Mouse (Mus musculus) layer of hippocampus, adult 2 months (tissue): ENCODE results near the gene Cpeb1. TPM values are rescaled to one million over a fixed set of nuclear protein-coding genes. Genes with fewer than 3 reads are reported as not detected.

Experiments
- DNase-seq, 2 experiments: peaks; one replicate each; pipeline ENCODE4 v3.0.0; 2022; ENCODE audit warnings: low spot score in 2 of 2
- H3K27ac ChIP-seq: fragments of 200-600 bp; 2 replicates; pipeline ENCODE4 v1.8.1; 2022
- H3K4me3 ChIP-seq: fragments of 200-600 bp; 2 replicates; pipeline ENCODE4 v1.8.1; 2022; ENCODE audit warnings: mild to moderate bottlenecking
- CTCF ChIP-seq: fragments of 200-600 bp; conservative IDR thresholded peaks from 2 replicates; pipeline ENCODE4 v1.8.1; 2022; ENCODE audit warnings: antibody characterized with exemption, mild to moderate bottlenecking, moderate library complexity
- total RNA-seq, 2 experiments: library from RNA; stranded (reverse); gene quantifications; 2 replicates each; pipeline ENCODE4 v1.2.3; 2021

The Cpeb1 gene
- total RNA-seq, 2 experiments from 2014 or later, result 117 to 123 TPM

GRCm38 (mm10) chr7:81464116-81464515 lies 8.9 kb upstream of the Cpeb1 start:
- no peak for TF ChIP-seq CTCF

GRCm38 (mm10) chr7:81462815-81463214 lies 7.5 kb upstream of the Cpeb1 start:
- no peak overlapping the region for H3K4me3 ChIP-seq
- H3K27ac ChIP-seq, result no peak overlapping the region
- TF ChIP-seq CTCF, result no peak
- no peak for DNase-seq

More at GRCm38 (mm10) chr7:81464116-81464515, 8.9 kb upstream of the Cpeb1 start:
- DNase-seq, result no peak
- Histone ChIP-seq H3K4me3 (no peak overlapping the region), H3K27ac (no peak overlapping the region)

- Histone ChIP-seq H3K4me3 (peak overlapping the region; percentile 67), H3K27ac (peak overlapping the region; percentile 89)
- DNase-seq, result peak; percentile 46 to 67
- TF ChIP-seq CTCF, result no peak
These were observed 780 bp downstream of the Cpeb1 start for GRCm38 (mm10) chr7:81454331-81455039.

GRCm38 (mm10) chr7:81453443-81454274 lies 1.6 kb downstream of the Cpeb1 start:
- H3K27ac ChIP-seq, result peak overlapping the region; percentile 89
- DNase-seq, result peak in 1 of 2 experiments; percentile 37
- TF ChIP-seq CTCF, result peak; percentile 69
- peak overlapping the region; percentile 67 for H3K4me3 ChIP-seq

GRCm38 (mm10) chr7:81452971-81453441 lies 2.3 kb downstream of the Cpeb1 start:
- DNase-seq, result peak; percentile 36 to 55
- peak overlapping the region; percentile 67 for H3K4me3 ChIP-seq
- TF ChIP-seq CTCF, result no peak
- H3K27ac ChIP-seq, result peak overlapping the region; percentile 89

GRCm38 (mm10) chr7:81398957-81399356 lies 56.3 kb downstream of the Cpeb1 start:
- no peak overlapping the region for H3K27ac ChIP-seq
- DNase-seq, result peak; percentile 5 to 24
- peak; percentile 78 for TF ChIP-seq CTCF
- H3K4me3 ChIP-seq, result no peak overlapping the region

GRCm38 (mm10) chr7:81379363-81379762 lies 75.9 kb downstream of the Cpeb1 start:
- TF ChIP-seq CTCF, result no peak
- DNase-seq, result no peak
- Histone ChIP-seq H3K4me3 (no peak overlapping the region), H3K27ac (no peak overlapping the region)

- no peak for TF ChIP-seq CTCF
- peak overlapping the region; percentile 62 for H3K4me3 ChIP-seq
- H3K27ac ChIP-seq, result peak overlapping the region; percentile 95
- peak; percentile 82 to 92 for DNase-seq
These were observed 82.8 kb downstream of the Cpeb1 start for GRCm38 (mm10) chr7:81372337-81372920.

GRCm38 (mm10) chr7:81371811-81372210 lies 83.5 kb downstream of the Cpeb1 start:
- peak overlapping the region; percentile 95 for H3K27ac ChIP-seq
- no peak for TF ChIP-seq CTCF
- no peak for DNase-seq
- peak overlapping the region; percentile 62 for H3K4me3 ChIP-seq

- peak; percentile 86 to 89 for DNase-seq
- Histone ChIP-seq H3K27ac (peak overlapping the region; percentile 95), H3K4me3 (peak overlapping the region; percentile 62)
- peak; percentile 43 for TF ChIP-seq CTCF
These were observed 85.5 kb downstream of the Cpeb1 start for GRCm38 (mm10) chr7:81369724-81370123.

GRCm38 (mm10) chr7:81367946-81368345 lies 87.3 kb downstream of the Cpeb1 start:
- TF ChIP-seq CTCF, result no peak
- DNase-seq, result no peak
- Histone ChIP-seq H3K4me3 (peak overlapping the region; percentile 62), H3K27ac (peak overlapping the region; percentile 95; the same call in 1 of the 2 replicates)

- TF ChIP-seq CTCF, result no peak
- DNase-seq, result no peak
- H3K27ac ChIP-seq, result no peak overlapping the region
- H3K4me3 ChIP-seq, result no peak overlapping the region
These were observed 98.3 kb downstream of the Cpeb1 start for GRCm38 (mm10) chr7:81356975-81357374.

- TF ChIP-seq CTCF, result no peak
- H3K4me3 ChIP-seq, result no peak overlapping the region
- no peak for DNase-seq
- no peak overlapping the region for H3K27ac ChIP-seq
These were observed 98.9 kb downstream of the Cpeb1 start for GRCm38 (mm10) chr7:81356360-81356759.
